Mouse (Mus musculus) liver, embryonic 16.5 days (tissue): ENCODE results near the gene Dedd2. TPM values are rescaled to one million over a fixed set of nuclear protein-coding genes. Genes with fewer than 3 reads are reported as not detected.

ENCODE experiments used
- ATAC-seq: fragments of 200-750 bp; cut with Nextera tagmentation; 2 replicates; pipeline ENCODE4 v1.8.0; 2017; ENCODE audit warnings: low read depth, mild to moderate bottlenecking, moderate number of reproducible peaks, moderate library complexity
- H3K27ac ChIP-seq: fragments of 300-500 bp; sonication (generic); 2 replicates; pipeline ENCODE4 v1.5.1; 2014; ENCODE audit warnings: mild to moderate bottlenecking, low read length
- H3K27me3 ChIP-seq: fragments of 300-500 bp; sonication (generic); 2 replicates; pipeline ENCODE4 v1.6.1; 2014; ENCODE audit warnings: low read depth, low read length, mixed read lengths; ENCODE audit not compliant: control insufficient read depth, insufficient read depth
- H3K36me3 ChIP-seq: fragments of 300-500 bp; sonication (generic); 2 replicates; pipeline ENCODE4 v1.6.1; 2014; ENCODE audit warnings: mild to moderate bottlenecking; ENCODE audit not compliant: control insufficient read depth, insufficient read depth
- H3K4me1 ChIP-seq: fragments of 300-500 bp; sonication (generic); 2 replicates; pipeline ENCODE4 v1.6.1; 2014; ENCODE audit warnings: low read depth, low read length, mixed read lengths; ENCODE audit not compliant: control insufficient read depth
- H3K4me2 ChIP-seq: fragments of 300-500 bp; sonication (generic); 2 replicates; pipeline ENCODE4 v1.6.1; 2014; ENCODE audit warnings: low read depth, low read length, mixed read lengths
- H3K4me3 ChIP-seq: fragments of 300-500 bp; sonication (generic); 2 replicates; pipeline ENCODE4 v1.5.1; 2014; ENCODE audit warnings: low read depth, mild to moderate bottlenecking, low read length
- H3K9ac ChIP-seq: fragments of 300-500 bp; sonication (generic); 2 replicates; pipeline ENCODE4 v1.6.1; 2014; ENCODE audit warnings: low read depth, low read length
- H3K9me3 ChIP-seq: fragments of 300-500 bp; sonication (generic); replicated peaks from 2 replicates; pipeline ENCODE4 v1.6.1; 2016; ENCODE audit warnings: low read length; ENCODE audit not compliant: control insufficient read depth
- WGBS: fragments of 180-500 bp; shearing (Covaris S2); extraction: QIAGEN DNeasy Blood & Tissue Kit; methylation state at CpG from one replicate; pipeline ENCODE4 v1.1.7; 2014; ENCODE audit not compliant: insufficient replicate concordance; 5-methylcytosine and 5-hydroxymethylcytosine counted together
- polyA plus RNA-seq: library from polyadenylated mRNA; unstranded; fragments of >200 nt; fragmentation: Nextera tagmentation; extraction: Ambion mirVana; gene quantifications from 2 replicates; pipeline ENCODE4 v1.2.1, GENCODE M21; 2015

Dedd2 gene
- polyA plus RNA-seq, 1 experiment from 2014 or later: 31.9 TPM

GRCm38 (mm10) chr7:25238829-25239623 is 18.6 kb upstream of the Dedd2 start:
- H3K4me2 ChIP-seq: peak overlapping the region; percentile 96

DNA sequence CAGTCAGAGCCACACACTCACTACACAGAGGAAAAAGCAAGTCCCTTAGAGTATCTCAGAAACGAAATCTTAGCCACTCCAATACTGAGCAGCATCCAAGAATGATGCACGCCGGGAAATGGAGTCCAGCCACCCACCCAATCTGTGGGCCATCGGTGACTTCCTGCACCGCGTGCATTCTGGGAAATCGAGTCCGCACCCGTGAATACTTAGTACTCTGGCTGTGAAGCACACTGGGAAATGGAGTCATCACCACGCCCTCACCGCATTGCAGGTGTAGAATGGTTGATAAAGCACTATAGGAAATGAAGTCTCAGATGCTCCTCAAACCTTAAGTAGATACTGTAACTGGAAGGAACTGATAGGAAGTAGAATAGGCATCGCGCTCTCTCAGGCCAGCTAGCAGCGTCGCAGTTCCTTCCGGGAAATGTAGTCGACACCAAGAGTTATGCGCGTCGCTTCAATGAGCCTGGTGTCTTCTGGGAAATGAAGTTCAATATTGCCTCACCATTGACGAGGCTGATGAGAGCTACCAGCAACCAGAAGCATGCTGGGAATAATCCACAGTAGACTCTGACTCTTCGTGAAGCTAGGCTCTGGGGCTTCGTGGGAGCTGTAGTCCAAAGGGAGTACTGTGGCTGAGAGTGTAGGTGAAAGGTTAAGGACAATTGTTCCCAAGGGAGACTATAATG is 17.7 kb upstream of the Dedd2 start:
- H3K4me1 ChIP-seq: peaks cover 37% of the 10 kb centered on the region
- H3K9ac ChIP-seq: peak overlapping the region; percentile 70
- H3K27me3 ChIP-seq: no peaks in the 10 kb centered on the region
- no peaks in the 10 kb centered on the region for H3K9me3 ChIP-seq
- peak overlapping the region; percentile 88 for H3K4me3 ChIP-seq
- H3K36me3 ChIP-seq: peaks cover 12% of the 10 kb centered on the region
- peak overlapping the region; percentile 96 for H3K4me2 ChIP-seq
- peak; percentile 87 for ATAC-seq
- H3K27ac ChIP-seq: peak overlapping the region; percentile 97
- WGBS: under 1% methylated on average over 23 of the region's 23 CpGs

More at GRCm38 (mm10) chr7:25238829-25239623, 18.6 kb upstream of the Dedd2 start:
- WGBS: 3% methylated on average over 30 of the region's 30 CpGs
- peaks cover 4% of the 10 kb centered on the region for H3K36me3 ChIP-seq
- no peaks in the 10 kb centered on the region for H3K27me3 ChIP-seq
- H3K27ac ChIP-seq: peak overlapping the region; percentile 97
- peak; percentile 32 for ATAC-seq
- H3K4me1 ChIP-seq: peaks cover 37% of the 10 kb centered on the region
- H3K4me3 ChIP-seq: peak overlapping the region; percentile 88
- H3K9me3 ChIP-seq: no peaks in the 10 kb centered on the region
- peak overlapping the region; percentile 70 for H3K9ac ChIP-seq

DNA sequence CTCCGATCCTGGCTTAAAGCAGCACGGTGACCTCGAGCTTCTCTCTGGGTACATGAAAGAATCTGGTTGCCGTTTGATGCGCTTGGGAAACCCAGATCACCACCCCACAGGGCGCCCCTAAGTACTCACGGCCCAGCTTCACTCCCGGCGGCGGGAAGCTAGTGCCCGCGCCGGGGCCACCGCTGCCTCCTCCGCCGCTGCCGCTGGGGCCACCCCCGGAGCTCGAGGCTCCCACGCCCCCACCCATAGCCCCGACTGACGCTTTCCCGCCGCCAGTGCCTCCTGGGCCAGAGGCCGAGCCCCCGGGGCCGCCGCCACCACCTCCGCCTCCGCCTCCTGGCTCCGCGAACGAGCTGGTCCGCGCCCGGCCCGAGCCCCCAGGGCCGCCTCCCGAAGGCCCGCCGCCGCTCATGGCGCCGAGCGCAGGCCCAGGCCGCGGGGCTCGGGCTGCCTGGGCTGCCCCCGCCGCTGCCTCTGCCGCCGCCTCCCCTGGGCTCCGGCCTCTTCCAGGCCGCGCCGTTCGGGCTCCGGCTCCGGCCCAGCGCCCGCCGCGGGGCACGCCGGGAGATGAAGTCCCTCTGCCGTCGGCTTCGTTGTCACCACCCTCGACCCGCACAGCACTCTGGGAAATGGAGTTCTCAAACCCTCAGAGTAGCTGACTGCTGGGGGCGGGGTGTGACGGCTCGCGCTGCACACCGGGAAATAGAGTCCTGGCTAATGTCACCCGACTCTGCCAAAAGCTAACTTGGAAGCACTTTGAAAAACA is 17.0 kb upstream of the Dedd2 start, which contains the start of gene Gsk3a:
Gene Gsk3a, minus strand, starts transcription at position 603 of the 766 bp plus-strand sequence.
- peak; percentile 81 for ATAC-seq
- Histone ChIP-seq H3K27ac (peak within 1 kb of the TSS; percentile 97), H3K36me3 (peaks cover 20% of the 10 kb centered on the region), H3K4me2 (peak within 1 kb of the TSS; percentile 96), H3K9ac (peak within 1 kb of the TSS; percentile 98), H3K4me1 (peaks cover 37% of the 10 kb centered on the region), H3K9me3 (no peaks in the 10 kb centered on the region), H3K27me3 (no peaks in the 10 kb centered on the region), H3K4me3 (peak within 1 kb of the TSS; percentile 88)
- under 1% methylated on average over 70 of the region's 76 CpGs for WGBS

DNA sequence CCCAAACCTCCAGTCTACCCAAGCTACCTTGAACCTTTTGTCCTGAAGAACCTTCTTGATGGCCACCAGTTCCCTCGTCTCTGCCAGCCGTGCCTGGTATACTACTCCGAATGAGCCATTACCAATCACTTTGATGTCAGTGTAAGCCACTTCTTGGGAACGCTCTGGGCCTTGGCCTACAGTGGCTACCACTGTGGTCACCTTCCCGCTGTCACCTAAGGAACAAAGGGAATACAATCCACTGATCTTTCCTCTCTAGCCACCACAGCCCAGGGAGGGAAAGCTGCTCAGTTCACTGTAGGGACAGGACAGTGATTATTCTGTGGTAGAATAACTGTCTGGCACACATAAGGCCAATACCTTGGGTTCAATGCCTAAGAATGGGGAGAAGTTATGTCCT is 15.1 kb upstream of the Dedd2 start:
- Histone ChIP-seq H3K36me3 (peaks cover 35% of the 10 kb centered on the region), H3K27ac (no peak overlapping the region), H3K4me1 (peaks cover 37% of the 10 kb centered on the region), H3K4me3 (no peak overlapping the region), H3K4me2 (peak overlapping the region; percentile 76), H3K27me3 (no peaks in the 10 kb centered on the region), H3K9ac (peak overlapping the region; percentile 11; the same call in 1 of the 2 replicates), H3K9me3 (no peaks in the 10 kb centered on the region)
- 89% methylated on average over 5 of the region's 5 CpGs for WGBS
- ATAC-seq: no peak

DNA sequence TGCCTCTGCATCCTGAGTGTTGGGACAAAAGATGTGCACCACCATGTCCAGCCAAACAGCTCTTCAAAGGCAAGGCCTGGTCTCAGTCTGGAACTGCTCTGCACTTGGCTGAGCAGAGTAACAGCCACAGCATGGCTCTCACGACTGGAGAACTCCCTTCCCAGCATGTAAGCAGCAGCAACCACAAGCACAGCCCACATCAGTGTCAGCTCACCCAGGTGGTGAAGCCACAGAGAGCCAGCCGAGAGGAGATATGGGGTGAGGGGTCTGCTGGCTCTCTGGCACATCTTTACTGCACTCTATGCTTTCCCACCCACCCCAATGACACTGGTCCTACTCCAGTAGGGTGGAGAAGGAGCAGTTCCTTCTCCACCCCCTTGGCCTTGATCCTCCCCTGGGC is 12.6 kb upstream of the Dedd2 start:
- Histone ChIP-seq H3K4me1 (peaks cover 22% of the 10 kb centered on the region), H3K36me3 (peaks cover 58% of the 10 kb centered on the region), H3K9ac (no peak overlapping the region), H3K27ac (no peak overlapping the region), H3K4me2 (no peak overlapping the region), H3K4me3 (no peak overlapping the region), H3K27me3 (no peaks in the 10 kb centered on the region), H3K9me3 (no peaks in the 10 kb centered on the region)
- 68% methylated on average over 2 of the region's 2 CpGs for WGBS
- ATAC-seq: no peak

- Histone ChIP-seq H3K27ac (no peak overlapping the region), H3K4me3 (no peak overlapping the region), H3K27me3 (no peaks in the 10 kb centered on the region), H3K36me3 (peaks cover 67% of the 10 kb centered on the region), H3K4me2 (no peak overlapping the region), H3K4me1 (peaks cover 22% of the 10 kb centered on the region), H3K9ac (no peak overlapping the region), H3K9me3 (no peaks in the 10 kb centered on the region)
- 49% methylated on average over 5 of the region's 5 CpGs for WGBS
- no peak for ATAC-seq
Observed at GRCm38 (mm10) chr7:25232101-25232648, 11.8 kb upstream of the Dedd2 start.

- no peak for ATAC-seq
- H3K36me3 ChIP-seq: peaks cover 81% of the 10 kb centered on the region
- H3K4me2 ChIP-seq: no peak overlapping the region
- no peak overlapping the region for H3K9ac ChIP-seq
- 75% methylated on average over 9 of the region's 9 CpGs for WGBS
- H3K27me3 ChIP-seq: no peaks in the 10 kb centered on the region
- peaks cover 12% of the 10 kb centered on the region for H3K4me1 ChIP-seq
- H3K9me3 ChIP-seq: no peaks in the 10 kb centered on the region
- H3K4me3 ChIP-seq: no peak overlapping the region
- H3K27ac ChIP-seq: no peak overlapping the region
Observed at GRCm38 (mm10) chr7:25230690-25231285, 10.4 kb upstream of the Dedd2 start.

DNA sequence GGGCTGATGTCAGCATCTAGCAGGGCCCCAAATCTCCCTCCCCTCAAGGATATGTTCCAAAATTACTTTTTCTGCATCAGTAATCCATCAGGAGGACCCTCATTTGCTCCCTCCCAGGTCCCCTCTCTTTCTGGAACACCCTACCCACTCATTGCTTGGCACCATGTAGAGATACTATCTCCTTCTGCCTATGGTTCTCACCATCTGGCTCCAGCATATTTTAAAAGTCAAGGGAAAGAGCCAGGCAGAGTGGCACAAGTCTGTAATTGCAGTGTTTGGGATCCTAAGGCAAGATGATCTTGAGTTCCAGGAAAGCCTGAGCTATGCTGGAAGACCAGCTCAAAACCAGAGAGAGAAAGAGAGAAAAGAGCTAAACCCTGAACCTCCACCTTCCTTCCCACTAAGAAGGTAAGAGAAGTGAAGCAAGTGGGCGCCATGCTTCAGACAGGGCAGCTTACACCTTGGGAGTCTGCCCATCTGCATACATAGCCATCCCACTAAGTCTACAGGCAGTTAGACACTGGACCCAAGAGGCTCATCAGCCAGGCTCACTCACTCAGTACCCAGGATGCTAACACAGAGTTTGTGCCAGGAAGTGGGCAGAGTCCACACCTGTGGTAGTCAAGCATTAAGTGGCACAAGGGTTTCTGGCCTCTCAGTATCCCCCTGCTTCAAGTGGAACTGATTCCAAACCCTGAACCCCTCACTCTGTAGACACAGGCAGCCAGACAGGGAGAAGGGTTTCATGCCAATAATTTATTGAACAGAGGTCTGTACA is 7.3 kb upstream of the Dedd2 start:
- H3K4me1 ChIP-seq: peaks cover 11% of the 10 kb centered on the region
- no peaks in the 10 kb centered on the region for H3K9me3 ChIP-seq
- H3K4me3 ChIP-seq: no peak overlapping the region
- peaks cover 80% of the 10 kb centered on the region for H3K36me3 ChIP-seq
- ATAC-seq: no peak
- no peak overlapping the region for H3K4me2 ChIP-seq
- H3K9ac ChIP-seq: no peak overlapping the region
- WGBS: 74% methylated on average over 1 of the region's 1 CpGs
- peak overlapping the region; percentile 7; the same call in 1 of the 2 replicates for H3K27ac ChIP-seq
- H3K27me3 ChIP-seq: no peaks in the 10 kb centered on the region
